Mouse (Mus musculus) heart, adult 2 months (tissue): ENCODE results near the gene Mecom.

Experiments
- CTCF ChIP-seq: fragments of 200-600 bp; IDR thresholded peaks from 2 replicates; pipeline ENCODE4 v1.8.1; 2022; ENCODE audit warnings: antibody characterized with exemption, mild to moderate bottlenecking, moderate library complexity
- EP300 ChIP-seq: fragments of 200-500 bp; IDR thresholded peaks from 2 replicates; pipeline ENCODE4 v1.6.1; 2011; ENCODE audit warnings: low read depth, low read length, control low read depth; ENCODE audit not compliant: insufficient read depth

DNA sequence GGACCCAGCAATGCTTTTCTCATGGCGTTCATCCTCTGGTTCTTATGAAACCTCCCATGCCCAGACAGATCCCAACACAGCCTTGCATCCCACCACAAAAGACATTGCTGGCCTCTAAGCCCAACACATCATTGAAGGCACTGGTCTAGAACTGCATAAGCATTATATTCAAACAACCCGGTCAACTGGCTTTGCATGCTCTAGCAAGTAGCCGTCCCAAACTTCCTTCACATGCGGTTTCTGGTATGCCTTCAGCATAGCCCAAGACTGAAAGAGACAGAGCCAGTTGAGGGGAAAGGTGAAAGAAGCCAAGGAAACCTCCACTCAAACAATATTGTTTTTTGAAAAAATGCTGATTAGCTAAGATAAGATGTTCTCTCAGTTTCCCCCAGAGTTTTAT is 397.7 kb downstream of the Mecom start:
- TF ChIP-seq CTCF (no peak), EP300 (no peak)
